ENCODE assay signal across 9 mouse cellular contexts in the genomic region with DNA sequence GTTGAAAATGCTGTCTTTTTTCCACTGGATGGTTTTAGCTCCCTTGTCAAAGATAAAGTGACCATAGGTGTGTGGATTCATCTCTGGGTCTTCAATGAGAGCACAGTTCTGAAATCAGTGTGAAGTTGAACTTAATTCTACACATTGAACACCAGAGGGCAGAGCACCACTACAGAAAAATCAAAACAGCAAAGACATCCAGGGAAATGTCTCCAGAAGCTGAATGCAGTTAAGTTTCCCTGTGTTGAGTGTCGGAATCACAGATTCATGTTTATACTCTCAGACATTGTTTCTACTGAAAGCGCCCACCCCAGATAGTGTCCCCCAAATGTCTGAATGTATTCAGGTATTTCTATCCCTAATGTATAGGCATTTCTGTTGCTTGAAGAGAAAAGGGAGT.
DNase-seq lines count a peak whose midpoint lies in the region; ATAC-seq and TF ChIP-seq lines count a peak whose summit lies in the region.
"Had no signal": no experiment of that assay in that cellular context is flagged by ENCODE, and none has a peak within 500 bp of the region (broad histone marks: within the 10 kb centered on the region; RNA-seq: fewer than 3 reads in every experiment).

No protein-coding gene starts in this region.

- peak; percentile 2 to 50 for DNase-seq in layer of hippocampus, adult 18-20 months (ENCODE audit: low spot score in 2 of 2)
- DNase-seq in layer of hippocampus, adult 9-10 months (ENCODE audit: low spot score) = no peak
- peak; percentile 6 for DNase-seq in cerebellum, adult 11-12 months
- peak; percentile 27 to 49 for DNase-seq in frontal cortex, postnatal 36 days (ENCODE audit: low spot score in 2 of 2)
- DNase-seq in gastrocnemius, postnatal 4 days (ENCODE audit: low spot score in 2 of 2) = no peak
- DNase-seq in ovary, postnatal 10 days (ENCODE audit: low spot score) = no peak

- H3K4me2 ChIP-seq in midbrain, embryonic 16.5 days (ENCODE audit: low read length) = no peak overlapping the region
- H3K4me2 ChIP-seq: embryonic facial prominence, embryonic 12.5 days had no signal

- H3K9ac ChIP-seq in midbrain, embryonic 16.5 days (ENCODE audit: low read depth, low read length) = no peak overlapping the region
- H3K9ac ChIP-seq: embryonic facial prominence, embryonic 12.5 days had no signal

- ATAC-seq in midbrain, embryonic 16.5 days = 0 out of 2 replicates have a peak, but pooled peaks have one; percentile 45

- no peaks in the 10 kb centered on the region for H3K36me3 ChIP-seq in E14TG2a.4 (ENCODE audit: insufficient read depth, low read length)
- H3K36me3 ChIP-seq in midbrain, embryonic 16.5 days (ENCODE audit: control insufficient read depth, insufficient read depth, low read length) = no peaks in the 10 kb centered on the region
- H3K36me3 ChIP-seq: embryonic facial prominence, embryonic 12.5 days had no signal

- TF ChIP-seq CTCF in E14TG2a.4 (conservative IDR thresholded peaks at IDR 0.05; ENCODE audit: low read length) = peak; percentile 18; the same call in 1 of the 2 replicates

- H3K27ac ChIP-seq in midbrain, embryonic 16.5 days (ENCODE audit: low read length) = no peak overlapping the region
- H3K27ac ChIP-seq: embryonic facial prominence, embryonic 12.5 days had no signal

- H3K27me3 ChIP-seq in E14TG2a.4 (ENCODE audit: insufficient read depth, low read length) = no peaks in the 10 kb centered on the region
- H3K27me3 ChIP-seq in midbrain, embryonic 16.5 days (ENCODE audit: control insufficient read depth, insufficient read depth, low read depth, low read length) = no peaks in the 10 kb centered on the region
- H3K27me3 ChIP-seq: embryonic facial prominence, embryonic 12.5 days had no signal

- 25% methylated on average over 2 of the region's 2 CpGs for WGBS in midbrain, embryonic 16.5 days

- no peaks in the 10 kb centered on the region for H3K4me1 ChIP-seq in E14TG2a.4 (replicated peaks; ENCODE audit: low read depth, low read length)
- no peaks in the 10 kb centered on the region for H3K4me1 ChIP-seq in midbrain, embryonic 16.5 days (ENCODE audit: control insufficient read depth, insufficient read depth, low read length)
- H3K4me1 ChIP-seq: embryonic facial prominence, embryonic 12.5 days had no signal

- no peak overlapping the region for H3K4me3 ChIP-seq in E14TG2a.4 (replicated peaks; ENCODE audit: low read length)
- no peak overlapping the region for H3K4me3 ChIP-seq in midbrain, embryonic 16.5 days (ENCODE audit: low read depth, low read length)
- H3K4me3 ChIP-seq: embryonic facial prominence, embryonic 12.5 days had no signal

- no peaks in the 10 kb centered on the region for H3K9me3 ChIP-seq in E14TG2a.4 (ENCODE audit: low read length)
- no peaks in the 10 kb centered on the region for H3K9me3 ChIP-seq in midbrain, embryonic 16.5 days (replicated peaks; ENCODE audit: control insufficient read depth, low read length, poor library complexity, severe bottlenecking)
- H3K9me3 ChIP-seq: embryonic facial prominence, embryonic 12.5 days had no signal

Comparison
In these comparisons a context has a peak if more than half of its experiments do, and no peak if none do; other contexts are left out.
1. DNase-seq: peak in layer of hippocampus, adult 18-20 months (2 of 2), cerebellum, adult 11-12 months (single experiment) and frontal cortex, postnatal 36 days (2 of 2); none in layer of hippocampus, adult 9-10 months (single experiment), gastrocnemius, postnatal 4 days (0 of 2) and ovary, postnatal 10 days (single experiment).